In genomic region chr4:139265783-139266499, GRCm38 (mm10) we compare ENCODE assay signal across 15 mouse cellular contexts. TPM values are rescaled to one million over a fixed set of nuclear protein-coding genes. Genes with fewer than 3 reads are reported as not detected.
DNase-seq lines count a peak whose midpoint lies in the region; ATAC-seq and TF ChIP-seq lines count a peak whose summit lies in the region.
"Had no signal": no experiment of that assay in that cellular context is flagged by ENCODE, and none has a peak within 500 bp of the region (broad histone marks: within the 10 kb centered on the region; RNA-seq: fewer than 3 reads in every experiment).

No protein-coding gene starts in this region.

- no peaks in the 10 kb centered on the region for H3K9me3 ChIP-seq in limb, embryonic 14.5 days (ENCODE audit: control insufficient read depth, low read length)
- H3K9me3 ChIP-seq: neural tube, embryonic 15.5 days had no signal

- no peak overlapping the region for H3K9ac ChIP-seq in limb, embryonic 14.5 days (ENCODE audit: low read depth, low read length, severe bottlenecking)
- H3K9ac ChIP-seq: neural tube, embryonic 15.5 days had no signal

- H3K36me3 ChIP-seq in limb, embryonic 14.5 days (ENCODE audit: control insufficient read depth, insufficient read depth, low read length), result peaks cover 50% of the 10 kb centered on the region

- no peak overlapping the region for H3K4me2 ChIP-seq in limb, embryonic 14.5 days (replicated peaks; ENCODE audit: low read depth, low read length, severe bottlenecking)
- H3K4me2 ChIP-seq: neural tube, embryonic 15.5 days had no signal

- no peak overlapping the region for H3K4me3 ChIP-seq in layer of hippocampus, adult 2 months
- no peak overlapping the region for H3K4me3 ChIP-seq in limb, embryonic 14.5 days (replicated peaks; ENCODE audit: low read length)
- H3K4me3 ChIP-seq: neural tube, embryonic 15.5 days had no signal

- DNase-seq in frontal cortex, postnatal 25 days (ENCODE audit: low spot score in 2 of 2), result no peak
- DNase-seq in layer of hippocampus, adult 2 months (ENCODE audit: low spot score in 2 of 2), result no peak
- no peak for DNase-seq in layer of hippocampus, adult 8-10 months (ENCODE audit: low spot score in 2 of 2)
- DNase-seq in cerebellum, postnatal 36 days, result peak; percentile 61 to 66
- no peak for DNase-seq in limb, embryonic 14.5 days (ENCODE audit: low spot score)
- DNase-seq in MN1 (ENCODE audit: low spot score), result no peak
- DNase-seq: adrenal gland, postnatal 36 days; heart, postnatal 14 days; kidney, adult 18-20 months; lung, adult 18-20 months had no signal

- peak overlapping the region; percentile 76 for H3K27ac ChIP-seq in layer of hippocampus, adult 2 months
- H3K27ac ChIP-seq in limb, embryonic 14.5 days (replicated peaks; ENCODE audit: low read depth, low read length), result peak overlapping the region; percentile 34
- H3K27ac ChIP-seq: macrophage; neural tube, embryonic 15.5 days had no signal

- peak; percentile 44; the same call in 1 of the 2 replicates for ATAC-seq in frontal cortex, adult (ENCODE audit: low TSS enrichment)
- no peak for ATAC-seq in limb, embryonic 14.5 days (ENCODE audit: low FRiP score, low read depth)
- no peak for ATAC-seq in erythroid progenitor cell, adult 5-6 weeks (replicated peaks; ENCODE audit: low FRiP score, poor library complexity, severe bottlenecking)
- ATAC-seq: midbrain, embryonic 16.5 days had no signal

- WGBS in limb, embryonic 14.5 days, result 59% methylated on average over 13 of the region's 13 CpGs

- TF ChIP-seq CTCF in layer of hippocampus, adult 2 months (conservative IDR thresholded peaks at IDR 0.05), result no peak

- peaks cover 49% of the 10 kb centered on the region for H3K4me1 ChIP-seq in limb, embryonic 14.5 days (ENCODE audit: control insufficient read depth, insufficient read depth, low read length)

- no peak for TF ChIP-seq POLR2A in limb, embryonic 14.5 days (IDR thresholded peaks at IDR 0.05; ENCODE audit: borderline replicate concordance, extremely low read depth, insufficient read depth, insufficient read length)

- no peaks in the 10 kb centered on the region for H3K27me3 ChIP-seq in limb, embryonic 14.5 days (ENCODE audit: control insufficient read depth, insufficient read depth, low read length)
- H3K27me3 ChIP-seq: neural tube, embryonic 15.5 days had no signal

RNA-seq across cellular contexts. Expression of gene Pqlc2, which starts 44.6 kb away (rescaled TPM):
- total RNA-seq in layer of hippocampus, adult 2 months (2021), result 10 to 100 TPM; 12.5 to 13.3 TPM
- 10 to 100 TPM; 13.0 to 17.7 (median 16.4) TPM for total RNA-seq in layer of hippocampus, adult 8-10 months (2022)
- 20.7 and 30.7 TPM in 2 replicates for polyA plus RNA-seq in limb, embryonic 14.5 days (2012; rRNA removed)
- 12.9 and 15.4 TPM in 2 replicates for polyA plus RNA-seq in limb, embryonic 14.5 days (2014; fragmentation: Nextera tagmentation; extraction: Ambion mirVana)
- total RNA-seq in erythroid progenitor cell, adult 5-6 weeks (2015; ENCODE audit: low replicate concordance), result 4.3 and 10.5 TPM in 2 replicates
- 1.1 and 4.5 TPM in 2 replicates for total RNA-seq in erythroid progenitor cell, adult 5-6 weeks (2017; ENCODE audit: low replicate concordance)

RNA-seq across cellular contexts. Expression of gene Akr7a5, which starts 44.6 kb away (rescaled TPM):
- total RNA-seq in layer of hippocampus, adult 2 months (2021), result 10 to 100 TPM; 31.6 to 32.9 TPM
- 10 to 100 TPM; 25.5 to 34.0 (median 30.5) TPM for total RNA-seq in layer of hippocampus, adult 8-10 months (2022)
- polyA plus RNA-seq in limb, embryonic 14.5 days (2012; rRNA removed), result 28.5 and 38.8 TPM in 2 replicates
- polyA plus RNA-seq in limb, embryonic 14.5 days (2014; fragmentation: Nextera tagmentation; extraction: Ambion mirVana), result 84.8 and 98.0 TPM in 2 replicates
- 4.0 TPM in 1 of 2 replicates, not detected in the other for total RNA-seq in erythroid progenitor cell, adult 5-6 weeks (2015; ENCODE audit: low replicate concordance)
- total RNA-seq in erythroid progenitor cell, adult 5-6 weeks (2017; ENCODE audit: low replicate concordance), result 1.2 TPM in 1 of 2 replicates, not detected in the other

Comparison
In these comparisons a context has a peak if more than half of its experiments do, and no peak if none do; other contexts are left out.
1. DNase-seq: peak in cerebellum, postnatal 36 days (2 of 2); none in frontal cortex, postnatal 25 days (0 of 2), layer of hippocampus, adult 2 months (0 of 2), layer of hippocampus, adult 8-10 months (0 of 2), limb, embryonic 14.5 days (single experiment) and MN1 (single experiment).
2. RNA of gene Akr7a5, which starts 44.6 kb away (total RNA-seq): 31.6 to 32.9 TPM in layer of hippocampus, adult 2 months and 25.5 to 34.0 TPM in layer of hippocampus, adult 8-10 months; 1.2 to 4.0 TPM in erythroid progenitor cell, adult 5-6 weeks; every median in the first group is over 4 times any median in the second.